Mouse (Mus musculus) spleen, embryonic (tissue): ENCODE measurements around the gene Rplp0.

Source experiments
- CTCF ChIA-PET: fragments of 350-600 bp; sonication (Branson Sonifier 250); formaldehyde crosslinking; loops from one replicate; lab custom pipeline; 2022; lab: Charles Lee

The Rplp0 gene

DNA sequence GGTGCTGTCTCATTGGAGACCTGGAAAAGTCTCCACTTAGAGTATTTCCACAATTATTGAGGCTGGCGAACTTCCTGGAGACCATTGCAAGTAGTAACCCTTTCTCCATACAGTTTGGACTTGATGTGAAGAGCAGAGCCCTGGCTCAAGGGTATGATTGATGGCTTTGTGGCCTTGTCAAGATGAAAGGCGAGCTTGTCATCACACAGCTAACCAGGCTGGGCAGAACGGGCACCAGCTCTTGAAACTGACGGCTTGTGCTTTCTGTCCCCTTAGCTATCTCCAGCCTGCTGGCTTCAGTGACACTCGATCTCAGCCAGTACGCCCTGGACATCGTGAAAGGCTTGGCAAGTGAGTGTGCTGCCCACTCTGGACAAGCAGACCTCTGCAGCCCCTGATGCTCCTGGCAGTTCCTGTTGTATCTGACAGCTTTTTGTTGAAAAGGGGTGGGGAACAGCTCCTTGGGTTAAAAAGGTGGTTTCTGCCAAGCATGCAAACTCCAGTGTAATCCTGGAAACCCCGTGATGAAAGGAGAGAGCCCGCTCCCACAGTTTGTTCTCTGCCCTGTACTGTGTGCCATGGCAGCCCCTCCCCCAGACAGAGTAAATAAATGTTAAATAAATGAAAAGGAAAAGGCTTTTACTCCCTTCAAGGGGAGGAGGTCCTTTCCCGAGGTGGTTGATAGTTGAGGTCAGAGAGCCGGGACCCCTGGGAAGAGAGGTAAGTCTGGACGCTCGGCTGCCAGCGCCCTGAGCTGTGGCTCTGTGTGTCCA, 21.1 kb downstream of the Rplp0 start:
- CTCF ChIA-PET = interaction anchor here (1.0 kb wide), 1 partner anchor 13 kb away, joined by 3 read pairs; no protein-coding TSS in a partner anchor

GRCm38 (mm10) chr5:115581662-115582061, 22.4 kb downstream of the Rplp0 start:
- CTCF ChIA-PET = no interaction called here

GRCm38 (mm10) chr5:115585616-115586015, 26.3 kb downstream of the Rplp0 start:
- CTCF ChIA-PET = no interaction called here

GRCm38 (mm10) chr5:115586166-115586565, 26.9 kb downstream of the Rplp0 start:
- CTCF ChIA-PET = no interaction called here

DNA sequence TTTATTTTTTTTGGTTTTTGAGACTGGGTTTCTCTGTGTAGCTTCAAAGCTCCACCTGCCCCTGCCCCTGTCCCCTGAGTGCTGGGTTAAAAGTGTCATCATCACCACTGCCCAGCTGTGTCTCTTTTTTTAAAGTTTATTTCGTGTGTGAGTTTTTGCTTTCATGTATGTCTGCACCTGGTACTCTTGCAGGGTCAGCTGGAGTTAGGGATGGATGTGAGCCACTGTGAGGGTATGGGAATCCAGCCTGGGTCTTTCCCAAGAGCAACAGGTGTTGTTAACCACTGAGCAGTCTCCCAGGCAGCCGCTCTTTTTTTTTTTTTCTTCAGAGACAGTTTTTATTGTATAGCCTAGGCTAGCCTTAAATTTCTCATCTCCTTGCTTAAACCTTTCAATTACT, 27.5 kb downstream of the Rplp0 start:
- CTCF ChIA-PET = no interaction called here

DNA sequence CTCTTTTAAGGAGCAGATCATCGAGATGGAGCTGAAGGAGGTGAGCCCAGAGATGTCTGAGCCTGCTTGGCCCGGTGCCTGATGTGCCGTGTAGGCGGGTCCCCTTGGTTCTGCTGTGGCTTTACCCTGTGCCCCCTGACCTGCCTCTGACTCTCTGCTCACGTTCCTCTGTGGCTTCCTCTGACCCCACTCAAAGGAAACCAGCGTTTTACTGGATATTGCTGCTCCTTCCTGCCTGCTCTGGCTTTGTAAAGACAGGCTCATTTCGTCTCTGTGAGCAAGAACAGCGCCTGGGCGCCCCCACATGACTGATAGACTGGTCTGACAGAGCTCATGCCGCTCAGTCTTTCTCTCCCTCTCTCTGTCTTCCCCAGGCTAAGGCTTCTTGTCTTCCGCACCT, 31.8 kb downstream of the Rplp0 start:
- CTCF ChIA-PET = no interaction called here

GRCm38 (mm10) chr5:115591506-115591905, 32.2 kb downstream of the Rplp0 start:
- CTCF ChIA-PET = no interaction called here

DNA sequence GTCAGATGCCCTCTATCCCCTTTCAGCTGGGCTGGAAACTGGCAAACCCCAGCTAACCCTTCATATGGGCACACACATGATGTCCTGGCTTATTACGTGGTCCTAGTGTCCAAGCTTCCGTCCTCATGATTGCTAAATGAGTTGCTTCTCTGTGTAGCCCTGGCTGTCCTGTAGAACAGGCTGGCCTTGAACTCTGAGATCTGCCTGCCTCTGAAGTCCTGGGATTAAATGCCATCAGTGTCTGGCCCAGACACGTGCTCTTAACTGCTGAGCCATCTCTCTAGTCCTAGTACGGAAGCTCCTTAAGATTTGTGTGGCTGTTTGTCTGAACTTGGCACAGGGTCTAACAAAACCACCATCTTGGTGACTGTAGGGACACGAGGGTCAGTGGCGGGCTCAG, 44.3 kb downstream of the Rplp0 start:
- CTCF ChIA-PET = no interaction called here

GRCm38 (mm10) chr5:115611566-115611965, 52.3 kb downstream of the Rplp0 start:
- CTCF ChIA-PET = no interaction called here
